Mouse (Mus musculus) lung, postnatal 0 days (tissue): ENCODE measurements around the gene Hnf1b. TPM values are rescaled to one million over a fixed set of nuclear protein-coding genes. Genes with fewer than 3 reads are reported as not detected.

Source experiments
- ATAC-seq: fragments of 200-750 bp; cut with Nextera tagmentation; 2 replicates; pipeline ENCODE4 v1.8.0; 2017; ENCODE audit warnings: moderate library complexity
- DNase-seq: peaks from one replicate; pipeline ENCODE4 v3.0.0-alpha.2; 2016; ENCODE audit warnings: low spot score
- H3K27ac ChIP-seq: fragments of 300-500 bp; sonication (generic); 2 replicates; pipeline ENCODE4 v1.5.1; 2014; ENCODE audit warnings: antibody characterized with exemption, mild to moderate bottlenecking, low read length, mixed read lengths
- H3K27me3 ChIP-seq: fragments of 300-500 bp; sonication (generic); replicated peaks from 2 replicates; pipeline ENCODE4 v1.6.1; 2014; ENCODE audit warnings: low read length, mixed read lengths; ENCODE audit not compliant: insufficient read depth
- H3K36me3 ChIP-seq: fragments of 300-500 bp; sonication (generic); 2 replicates; pipeline ENCODE4 v1.6.1; 2014; ENCODE audit warnings: low read length, mixed read lengths; ENCODE audit not compliant: insufficient read depth
- H3K4me1 ChIP-seq: fragments of 300-500 bp; sonication (generic); 2 replicates; pipeline ENCODE4 v1.6.1; 2014; ENCODE audit warnings: antibody characterized with exemption, low read depth, low read length, mixed read lengths; ENCODE audit not compliant: insufficient read depth
- H3K4me2 ChIP-seq: fragments of 300-500 bp; sonication (generic); replicated peaks from 2 replicates; pipeline ENCODE4 v1.6.1; 2014; ENCODE audit warnings: low read depth, mild to moderate bottlenecking, low read length, moderate library complexity, mixed read lengths
- H3K4me3 ChIP-seq: fragments of 300-500 bp; sonication (generic); 2 replicates; pipeline ENCODE4 v1.5.1; 2014; ENCODE audit warnings: low read depth, low read length
- H3K9ac ChIP-seq: fragments of 300-500 bp; sonication (generic); replicated peaks from 2 replicates; pipeline ENCODE4 v1.6.1; 2014; ENCODE audit warnings: low read depth, mild to moderate bottlenecking
- H3K9me3 ChIP-seq: fragments of 300-500 bp; sonication (generic); 2 replicates; pipeline ENCODE4 v1.6.1; 2016; ENCODE audit warnings: low read length, mixed read lengths
- CTCF ChIP-seq: IDR thresholded peaks from 2 replicates; pipeline ENCODE4 v1.5.1; 2016; ENCODE audit warnings: antibody characterized with exemption, mild to moderate bottlenecking
- EP300 ChIP-seq: IDR thresholded peaks from 2 replicates; pipeline ENCODE4 v1.6.1; 2016; ENCODE audit warnings: antibody characterized with exemption, mild to moderate bottlenecking, control low read depth
- WGBS: fragments of 180-500 bp; shearing (Covaris S2); extraction: QIAGEN DNeasy Blood & Tissue Kit; methylation state at CpG from one replicate; pipeline ENCODE4 v1.1.7; 2014; 5-methylcytosine and 5-hydroxymethylcytosine counted together
- polyA plus RNA-seq: library from polyadenylated mRNA; unstranded; fragments of >200 nt; fragmentation: Nextera tagmentation; extraction: Ambion mirVana; gene quantifications from 2 replicates; pipeline ENCODE4 v1.2.1, GENCODE M21; 2015

Hnf1b gene
- polyA plus RNA-seq, 1 experiment from 2014 or later, result 11.4 TPM

GRCm38 (mm10) chr11:83893325-83893724 lies 43.5 kb downstream of the Hnf1b start:
- peaks cover 2% of the 10 kb centered on the region; the same call in 1 of the 2 replicates for H3K4me1 ChIP-seq
- TF ChIP-seq CTCF (no peak), EP300 (no peak)
- no peak for ATAC-seq
- no peak for DNase-seq
- no peak overlapping the region for H3K4me3 ChIP-seq
- 0 out of 2 replicates have a peak, but pooled peaks cover 10% of the 10 kb centered on the region for H3K36me3 ChIP-seq
- no peak overlapping the region for H3K9ac ChIP-seq
- H3K27ac ChIP-seq, result no peak overlapping the region
- H3K4me2 ChIP-seq, result no peak overlapping the region
- no peaks in the 10 kb centered on the region for H3K9me3 ChIP-seq
- WGBS, result 45% methylated on average over 9 of the region's 9 CpGs
- H3K27me3 ChIP-seq, result no peaks in the 10 kb centered on the region

DNA sequence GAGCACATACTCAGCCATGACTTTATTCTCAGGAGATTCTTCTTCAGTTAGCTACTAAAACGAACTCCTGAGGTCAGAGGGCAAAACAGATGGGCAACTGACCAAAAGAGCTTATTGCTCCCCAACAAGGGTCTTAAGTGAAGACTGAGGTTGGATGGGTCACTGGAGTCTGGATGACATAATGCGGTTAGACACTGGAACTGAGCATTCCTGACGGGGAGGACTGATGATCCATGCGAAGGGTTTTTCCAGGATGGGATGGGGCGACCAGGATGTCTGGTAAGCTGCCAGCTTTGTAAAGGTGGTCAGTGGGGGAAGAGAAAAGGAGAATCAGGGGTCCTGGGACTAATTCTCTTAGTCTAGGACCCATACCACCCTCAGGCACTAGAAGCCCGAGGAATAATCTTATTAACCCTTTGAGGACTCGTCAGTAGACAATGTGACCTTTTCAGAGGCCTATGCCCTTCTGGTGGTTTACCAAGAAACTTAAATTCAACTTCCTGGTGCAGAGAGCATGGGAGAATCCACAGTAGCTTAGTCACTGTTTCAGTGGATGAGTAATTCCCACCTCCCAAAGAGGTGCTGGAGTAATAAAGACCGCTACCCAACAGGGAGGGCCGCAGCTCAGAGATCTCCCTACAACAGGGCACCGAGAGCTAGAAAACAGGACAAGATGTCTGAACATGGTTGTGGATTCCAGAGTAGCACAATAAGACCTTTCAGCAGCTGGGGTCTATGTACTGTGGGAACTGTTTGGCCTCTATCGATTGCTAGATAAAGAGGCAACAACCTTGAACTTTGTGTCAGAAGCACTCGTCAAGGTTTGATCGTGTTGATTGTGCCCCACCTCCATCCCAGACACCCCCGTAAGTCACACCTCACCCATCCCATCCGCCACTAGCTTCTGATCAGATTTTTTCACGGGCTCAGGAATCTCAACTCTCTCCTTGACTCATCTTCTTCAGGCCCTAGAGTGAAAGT lies 46.9 kb downstream of the Hnf1b start:
- Histone ChIP-seq H3K36me3 (0 out of 2 replicates have a peak, but pooled peaks cover 10% of the 10 kb centered on the region), H3K4me2 (no peak overlapping the region), H3K27me3 (no peaks in the 10 kb centered on the region), H3K4me3 (no peak overlapping the region), H3K4me1 (no peaks in the 10 kb centered on the region), H3K27ac (no peak overlapping the region), H3K9me3 (no peaks in the 10 kb centered on the region), H3K9ac (no peak overlapping the region)
- no peak for ATAC-seq
- WGBS, result 76% methylated on average over 16 of the region's 16 CpGs
- DNase-seq, result no peak
- TF ChIP-seq EP300 (no peak), CTCF (no peak)

GRCm38 (mm10) chr11:83897569-83897968 lies 47.7 kb downstream of the Hnf1b start:
- Histone ChIP-seq H3K27me3 (no peaks in the 10 kb centered on the region), H3K9me3 (no peaks in the 10 kb centered on the region), H3K9ac (no peak overlapping the region), H3K27ac (no peak overlapping the region), H3K4me1 (no peaks in the 10 kb centered on the region), H3K36me3 (0 out of 2 replicates have a peak, but pooled peaks cover 10% of the 10 kb centered on the region), H3K4me2 (no peak overlapping the region), H3K4me3 (no peak overlapping the region)
- 44% methylated on average over 7 of the region's 7 CpGs for WGBS
- DNase-seq, result no peak
- no peak for ATAC-seq
- TF ChIP-seq CTCF (no peak), EP300 (no peak)

- Histone ChIP-seq H3K27ac (no peak overlapping the region), H3K4me3 (no peak overlapping the region), H3K4me1 (no peaks in the 10 kb centered on the region), H3K27me3 (no peaks in the 10 kb centered on the region), H3K9me3 (no peaks in the 10 kb centered on the region), H3K9ac (no peak overlapping the region), H3K36me3 (no peaks in the 10 kb centered on the region), H3K4me2 (no peak overlapping the region)
- WGBS, result 42% methylated on average over 3 of the region's 3 CpGs
- TF ChIP-seq EP300 (no peak), CTCF (no peak)
- no peak for DNase-seq
- no peak for ATAC-seq
Measured at GRCm38 (mm10) chr11:83902812-83903211, 52.9 kb downstream of the Hnf1b start.

DNA sequence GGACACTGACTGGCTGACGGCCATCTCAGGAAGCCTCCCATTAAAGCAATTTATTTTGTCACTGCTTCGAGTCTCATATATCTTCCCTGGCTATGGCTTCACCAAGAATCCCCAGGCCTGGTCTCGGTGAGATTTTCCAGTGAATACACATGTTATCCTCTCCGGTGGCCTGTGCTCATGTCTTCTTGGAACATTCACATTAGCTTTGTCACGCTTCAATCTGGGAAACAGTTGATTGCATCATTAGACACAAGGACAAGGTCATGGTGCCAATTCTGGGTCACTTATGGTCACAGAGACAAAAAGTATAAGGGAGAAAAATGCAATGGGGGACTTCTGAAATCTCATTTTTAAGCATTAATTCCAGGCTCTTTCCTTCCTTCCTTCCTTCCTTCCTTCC lies 55.9 kb downstream of the Hnf1b start:
- TF ChIP-seq EP300 (no peak), CTCF (no peak)
- no peak overlapping the region for H3K4me3 ChIP-seq

GRCm38 (mm10) chr11:83908376-83908775 lies 58.5 kb downstream of the Hnf1b start:
- H3K27me3 ChIP-seq, result no peaks in the 10 kb centered on the region
- no peak for DNase-seq
- 34% methylated on average over 7 of the region's 7 CpGs for WGBS

More for the DNA sequence above, 55.9 kb downstream of the Hnf1b start:
- Histone ChIP-seq H3K27ac (no peak overlapping the region), H3K27me3 (no peaks in the 10 kb centered on the region), H3K4me2 (no peak overlapping the region), H3K4me1 (no peaks in the 10 kb centered on the region), H3K36me3 (no peaks in the 10 kb centered on the region), H3K9ac (no peak overlapping the region), H3K9me3 (no peaks in the 10 kb centered on the region)
- DNase-seq (no peak), ATAC-seq (no peak)
- 60% methylated on average over 5 of the region's 5 CpGs for WGBS

More at GRCm38 (mm10) chr11:83908376-83908775, 58.5 kb downstream of the Hnf1b start:
- no peak overlapping the region for H3K9ac ChIP-seq
- no peak overlapping the region for H3K4me2 ChIP-seq
- no peaks in the 10 kb centered on the region for H3K4me1 ChIP-seq
- H3K27ac ChIP-seq, result no peak overlapping the region
- H3K9me3 ChIP-seq, result no peaks in the 10 kb centered on the region
- no peak overlapping the region for H3K4me3 ChIP-seq
- no peaks in the 10 kb centered on the region for H3K36me3 ChIP-seq
- TF ChIP-seq CTCF, result no peak
- no peak for TF ChIP-seq EP300
- ATAC-seq, result no peak
